In genomic region chr10:127041774-127042338, GRCm38 (mm10) we compare ENCODE assay signal across 8 mouse cellular contexts. TPM values are rescaled to one million over a fixed set of nuclear protein-coding genes. Genes with fewer than 3 reads are reported as not detected.
DNase-seq lines count a peak whose midpoint lies in the region; ATAC-seq lines count a peak whose summit lies in the region.

No protein-coding gene starts in this region.

- ATAC-seq in inflammation-experienced regulatory T-cells, adult 6 months, result peak; percentile 83
- peak; percentile 84 for ATAC-seq in megakaryocyte progenitor cell, adult 5-6 weeks (replicated peaks; ENCODE audit: poor library complexity)

- intact Hi-C loops in gastrocnemius, postnatal 14 days (cut with DNase I; ENCODE audit: low total_unique reads), result no loop called here
- intact Hi-C loops in left cerebral cortex, postnatal 10 days (cut with DNase I), result no loop called here

- DNase-seq in adipocyte (ENCODE audit: low spot score), result peak; percentile 82
- peak; percentile 93 for DNase-seq in embryo, embryonic 10.5 days (ENCODE audit: low spot score)
- peak; percentile 87 for DNase-seq in gastrocnemius, postnatal 14 days
- DNase-seq in left cerebral cortex, postnatal 10 days (ENCODE audit: extremely low spot score in 1 of 2, low spot score in 2 of 2), result peak; percentile 90 to 93
- peak; percentile 93 to 95 for DNase-seq in right cerebral cortex, postnatal 10 days (ENCODE audit: low spot score in 2 of 2)
- DNase-seq in urinary bladder, postnatal 25 days (ENCODE audit: low spot score), result peak; percentile 84

RNA-seq across cellular contexts. Expression of gene Eef1akmt3, which starts 0.5 kb away (rescaled TPM):
- under 1 TPM; 0.27 to 0.43 TPM for total RNA-seq in gastrocnemius, postnatal 14 days (2021)
- under 1 TPM in 1 of 3 experiments, not detected in 2; 0.46 TPM for polyA plus RNA-seq in inflammation-experienced regulatory T-cells, adult 6 months (2017; shearing (Covaris generic))
- total RNA-seq in left cerebral cortex, postnatal 10 days (2021), result under 1 TPM; 0.28 to 0.49 TPM
- total RNA-seq in megakaryocyte progenitor cell, adult 5-6 weeks (2015), result 0.07 TPM in 1 of 2 replicates, not detected in the other
- total RNA-seq in megakaryocyte progenitor cell, adult 5-6 weeks (2017), result not detected in 2 replicates

RNA-seq across cellular contexts. Expression of gene Mettl1, which starts 0.6 kb away (rescaled TPM):
- total RNA-seq in gastrocnemius, postnatal 14 days (2021), result 10 to 100 TPM; 11.1 to 14.8 TPM
- 10 to 100 TPM; 10.8 to 37.6 (median 28.4) TPM for polyA plus RNA-seq in inflammation-experienced regulatory T-cells, adult 6 months (2017; shearing (Covaris generic))
- total RNA-seq in left cerebral cortex, postnatal 10 days (2021), result 10 to 100 TPM; 10.7 to 12.4 TPM
- 36.5 and 46.6 TPM in 2 replicates for total RNA-seq in megakaryocyte progenitor cell, adult 5-6 weeks (2015)
- total RNA-seq in megakaryocyte progenitor cell, adult 5-6 weeks (2017), result 22.7 and 30.9 TPM in 2 replicates

RNA-seq across cellular contexts. Expression of gene Cyp27b1, which starts 6.2 kb away (rescaled TPM):
- total RNA-seq in gastrocnemius, postnatal 14 days (2021), result under 1 TPM; 0.10 to 0.16 TPM
- polyA plus RNA-seq in inflammation-experienced regulatory T-cells, adult 6 months (2017; shearing (Covaris generic)), result not detected
- under 1 TPM; 0.36 to 0.49 TPM for total RNA-seq in left cerebral cortex, postnatal 10 days (2021)
- 0.10 TPM in 1 of 2 replicates, not detected in the other for total RNA-seq in megakaryocyte progenitor cell, adult 5-6 weeks (2015)
- 0.30 TPM in 1 of 2 replicates, not detected in the other for total RNA-seq in megakaryocyte progenitor cell, adult 5-6 weeks (2017)

RNA-seq across cellular contexts. Expression of gene Tsfm, which starts 11.2 kb away (rescaled TPM):
- total RNA-seq in gastrocnemius, postnatal 14 days (2021), result 10 to 100 TPM; 24.8 to 27.9 TPM
- 10 to 100 TPM; 40.0 to 50.0 (median 48.3) TPM for polyA plus RNA-seq in inflammation-experienced regulatory T-cells, adult 6 months (2017; shearing (Covaris generic))
- total RNA-seq in left cerebral cortex, postnatal 10 days (2021), result 10 to 100 TPM; 28.6 to 31.0 TPM
- total RNA-seq in megakaryocyte progenitor cell, adult 5-6 weeks (2015), result 46.6 and 48.6 TPM in 2 replicates
- 42.8 and 45.6 TPM in 2 replicates for total RNA-seq in megakaryocyte progenitor cell, adult 5-6 weeks (2017)

RNA-seq across cellular contexts. Expression of gene March9, which starts 18.1 kb away (rescaled TPM):
- total RNA-seq in gastrocnemius, postnatal 14 days (2021), result 1 to 10 TPM in 1 of 2 experiments, under 1 TPM in 1; 0.82 to 1.2 TPM
- polyA plus RNA-seq in inflammation-experienced regulatory T-cells, adult 6 months (2017; shearing (Covaris generic)), result under 1 TPM; 0.35 to 0.84 (median 0.72) TPM
- total RNA-seq in left cerebral cortex, postnatal 10 days (2021), result 10 to 100 TPM; 49.6 to 49.8 TPM
- 0.05 and 0.10 TPM in 2 replicates for total RNA-seq in megakaryocyte progenitor cell, adult 5-6 weeks (2015)
- 0.08 TPM in 1 of 2 replicates, not detected in the other for total RNA-seq in megakaryocyte progenitor cell, adult 5-6 weeks (2017)

Comparison
In these comparisons a context has a peak if more than half of its experiments do, and no peak if none do; other contexts are left out.
1. Peak in every context shown above with its lines: DNase-seq and ATAC-seq.